Mouse (Mus musculus) heart, adult 2 months (tissue): ENCODE data around the gene Hs3st5. TPM values are rescaled to one million over a fixed set of nuclear protein-coding genes. Genes with fewer than 3 reads are reported as not detected.
A peak's percentile ranks its signal among the peaks of the same experiment; 100 is the strongest.

Source experiments
- DNase-seq, 2 experiments: peaks; one replicate each; pipeline ENCODE4 v3.0.0; 2021
- H3K27ac ChIP-seq: fragments of 200-600 bp; 2 replicates; pipeline ENCODE4 v1.8.1; 2022
- H3K27me3 ChIP-seq: fragments of 200-500 bp; 2 replicates; pipeline ENCODE4 v1.6.1; 2012; ENCODE audit warnings: mild to moderate bottlenecking, low read length, inconsistent platforms, mixed read lengths; ENCODE audit not compliant: control insufficient read depth, insufficient read depth
- H3K36me3 ChIP-seq: fragments of 200-500 bp; 2 replicates; pipeline ENCODE4 v1.6.1; 2012; ENCODE audit warnings: low read length, inconsistent platforms; ENCODE audit not compliant: control insufficient read depth, insufficient read depth
- H3K4me1 ChIP-seq: fragments of 200-500 bp; 2 replicates; pipeline ENCODE4 v1.6.1; 2011; ENCODE audit warnings: low read length; ENCODE audit not compliant: control insufficient read depth, insufficient read depth
- H3K4me3 ChIP-seq: fragments of 200-600 bp; 2 replicates; pipeline ENCODE4 v1.8.1; 2022
- H3K79me2 ChIP-seq: fragments of 200-500 bp; replicated peaks from 2 replicates; pipeline ENCODE4 v1.6.1; 2012; ENCODE audit warnings: mild to moderate bottlenecking, inconsistent platforms, low read length, moderate library complexity, mixed read lengths; ENCODE audit not compliant: control insufficient read depth, insufficient read depth
- H3K9ac ChIP-seq: fragments of 200-500 bp; 2 replicates; pipeline ENCODE4 v1.6.1; 2012; ENCODE audit warnings: low read depth, mild to moderate bottlenecking, control low read depth, inconsistent platforms, low read length, mixed read lengths
- CTCF ChIP-seq: fragments of 200-600 bp; IDR thresholded peaks from 2 replicates; pipeline ENCODE4 v1.8.1; 2022; ENCODE audit warnings: antibody characterized with exemption, mild to moderate bottlenecking, moderate library complexity
- EP300 ChIP-seq: fragments of 200-500 bp; IDR thresholded peaks from 2 replicates; pipeline ENCODE4 v1.6.1; 2011; ENCODE audit warnings: low read depth, low read length, control low read depth; ENCODE audit not compliant: insufficient read depth
- POLR2A ChIP-seq: fragments of 200-500 bp; IDR thresholded peaks from 2 replicates; pipeline ENCODE4 v1.6.1; 2011; ENCODE audit warnings: mild to moderate bottlenecking, low read depth, low read length, control low read depth; ENCODE audit not compliant: insufficient read depth
- WGBS: fragments of 180-500 bp; shearing (Covaris S2); methylation state at CpG from one replicate; pipeline ENCODE4 v1.1.7; 2018; 5-methylcytosine and 5-hydroxymethylcytosine counted together
- intact Hi-C: fragments of 180-260 bp; cut with DNase I; formaldehyde crosslinking; loops from one replicate; pipeline ENCODE4 v1.15.1; 2025
- polyA plus RNA-seq: library from polyadenylated mRNA; depleted of rRNA; stranded (reverse); fragments of >200 nt; gene quantifications from 2 replicates; pipeline ENCODE4 v1.2.3, GENCODE M21; 2012
- total RNA-seq, 2 experiments: library from RNA; stranded (reverse); gene quantifications; 2 replicates each; pipeline ENCODE4 v1.2.3; 2021

Hs3st5 gene
- total and polyA plus RNA-seq, 3 experiments = 0.49 to 4.7 (median 2.4) TPM

DNA sequence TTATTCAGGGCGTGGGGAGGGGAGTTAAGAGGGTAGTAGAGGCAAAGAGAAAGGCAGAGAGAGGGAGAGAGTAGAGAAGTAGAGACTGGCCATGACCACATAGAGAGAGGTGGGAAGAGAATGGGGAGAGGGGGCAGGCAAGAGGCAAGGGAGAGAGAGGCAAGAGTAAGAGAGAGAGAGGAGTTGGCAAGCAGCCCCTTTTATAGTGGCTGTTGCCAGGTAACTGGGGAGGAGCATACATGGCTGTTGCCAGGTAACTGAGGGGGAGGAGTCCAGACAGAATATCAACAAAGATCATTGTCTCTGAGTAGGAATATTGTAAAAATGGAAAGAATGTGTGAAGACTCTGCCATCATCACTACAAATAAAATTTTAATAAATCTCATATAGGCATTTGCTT, 243.4 kb downstream of the Hs3st5 start:
- Histone ChIP-seq H3K4me1 (no peaks in the 10 kb centered on the region), H3K9ac (no peak overlapping the region), H3K27me3 (no peaks in the 10 kb centered on the region), H3K4me3 (no peak overlapping the region), H3K79me2 (no peaks in the 10 kb centered on the region), H3K36me3 (no peaks in the 10 kb centered on the region), H3K27ac (no peak overlapping the region)
- no peak for TF ChIP-seq EP300
- intact Hi-C loops = no loop called here
- DNase-seq = no peak
- 42% methylated on average over 1 of the region's 1 CpGs for WGBS

DNA sequence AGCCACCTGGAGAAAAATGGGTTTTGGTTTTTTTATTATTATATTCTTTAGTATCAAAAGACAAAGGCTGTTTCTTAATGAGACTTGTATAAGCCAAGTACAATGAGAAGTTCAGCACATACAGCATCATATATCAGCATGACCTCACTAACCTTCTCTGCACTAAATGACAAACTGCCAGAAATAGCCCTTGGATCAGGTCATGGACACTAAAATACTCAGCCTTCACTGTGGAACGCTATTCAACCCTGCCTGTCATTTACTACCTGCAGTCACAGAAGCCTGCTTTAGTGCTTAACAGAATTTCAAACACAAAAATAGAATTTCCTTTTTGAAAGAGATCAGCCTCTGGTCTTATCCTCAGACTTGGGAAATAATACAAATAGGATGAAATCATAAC, 247.9 kb downstream of the Hs3st5 start:
- H3K36me3 ChIP-seq = no peaks in the 10 kb centered on the region; the same call in 1 of the 2 replicates
- H3K27me3 ChIP-seq = no peaks in the 10 kb centered on the region
- no peaks in the 10 kb centered on the region for H3K79me2 ChIP-seq
- no peak for DNase-seq
- no peak overlapping the region for H3K4me3 ChIP-seq
- H3K9ac ChIP-seq = no peak overlapping the region
- H3K4me1 ChIP-seq = no peaks in the 10 kb centered on the region
- TF ChIP-seq CTCF = no peak
- TF ChIP-seq POLR2A = no peak
- TF ChIP-seq EP300 = no peak
- 33% methylated on average over 1 of the region's 1 CpGs for WGBS
- peak overlapping the region; percentile 74 for H3K27ac ChIP-seq
- intact Hi-C loops = no loop called here

DNA sequence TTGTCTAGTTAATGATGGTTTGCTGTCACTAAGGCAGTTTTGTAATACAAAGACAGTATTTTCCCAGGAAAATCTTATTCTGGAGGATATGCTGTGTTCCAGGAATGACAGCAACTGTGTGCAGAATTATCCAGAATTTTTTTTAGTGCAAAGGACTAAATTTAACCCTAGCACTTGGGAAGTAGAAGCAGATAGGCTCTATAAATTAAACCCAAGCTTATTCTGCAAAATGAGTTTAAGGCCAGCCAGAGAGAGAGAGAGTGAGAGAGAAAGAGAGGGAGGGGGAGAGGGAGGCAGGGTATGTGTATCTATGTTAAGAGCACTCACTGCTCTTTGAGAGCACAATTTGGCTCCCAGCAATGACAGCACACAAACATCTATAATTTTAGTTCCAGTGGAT, 267.0 kb downstream of the Hs3st5 start:
- Histone ChIP-seq H3K4me3 (no peak overlapping the region), H3K27me3 (no peaks in the 10 kb centered on the region), H3K4me1 (no peaks in the 10 kb centered on the region), H3K27ac (no peak overlapping the region), H3K36me3 (no peaks in the 10 kb centered on the region), H3K79me2 (no peaks in the 10 kb centered on the region), H3K9ac (no peak overlapping the region)
- intact Hi-C loops = loop anchor here (5.0 kb wide), 1 partner anchor 226 kb away; no protein-coding TSS in a partner anchor
- TF ChIP-seq EP300 (no peak), POLR2A (no peak), CTCF (no peak)
- DNase-seq = no peak

DNA sequence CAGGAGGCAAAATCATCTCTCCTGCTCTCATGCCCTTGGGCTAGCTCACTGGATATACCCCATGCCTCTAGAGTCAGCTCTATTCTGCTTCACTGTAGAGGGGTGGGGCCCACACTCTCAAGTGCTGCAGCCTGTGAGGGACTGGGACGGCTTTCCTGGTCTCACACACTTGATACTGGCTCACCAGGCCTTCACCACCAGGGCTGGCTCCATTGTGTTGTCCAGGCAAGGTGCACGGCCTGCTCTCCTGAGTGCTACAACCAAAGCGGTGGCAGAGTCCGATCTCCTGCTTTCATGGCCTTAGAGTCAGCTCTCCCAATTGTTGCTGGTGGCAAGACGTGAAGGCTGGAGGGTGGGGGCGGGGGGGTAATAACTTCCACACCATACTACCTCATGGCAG, 268.3 kb downstream of the Hs3st5 start:
- no peak overlapping the region for H3K4me3 ChIP-seq
- no peaks in the 10 kb centered on the region for H3K27me3 ChIP-seq
- TF ChIP-seq POLR2A = no peak
- no peak for TF ChIP-seq EP300
- TF ChIP-seq CTCF = no peak
- H3K4me1 ChIP-seq = no peaks in the 10 kb centered on the region
- WGBS = 71% methylated on average over 6 of the region's 6 CpGs
- H3K27ac ChIP-seq = no peak overlapping the region
- DNase-seq = no peak
- no peaks in the 10 kb centered on the region for H3K36me3 ChIP-seq
- intact Hi-C loops = loop anchor here (5.0 kb wide), 1 partner anchor 228 kb away; no protein-coding TSS in a partner anchor
- H3K79me2 ChIP-seq = no peaks in the 10 kb centered on the region
- no peak overlapping the region for H3K9ac ChIP-seq

DNA sequence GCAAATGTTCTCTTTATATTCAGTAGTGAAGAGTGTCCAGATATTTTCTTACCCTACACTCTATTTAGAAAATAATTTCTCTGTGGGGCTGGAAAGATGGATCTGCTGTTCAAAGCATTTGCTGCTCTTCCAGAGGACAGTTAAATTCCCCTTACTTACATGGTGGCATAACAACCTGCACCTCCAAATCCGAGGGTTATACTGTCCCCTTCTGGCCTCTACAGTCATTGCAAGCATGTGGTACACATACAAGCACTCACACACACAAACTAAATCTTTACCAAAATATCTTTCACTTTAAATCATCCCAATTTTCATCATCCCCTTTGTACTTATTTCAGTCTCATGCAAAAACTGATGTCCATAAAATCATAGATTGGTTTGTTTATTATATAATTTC, 275.0 kb downstream of the Hs3st5 start:
- Histone ChIP-seq H3K36me3 (no peaks in the 10 kb centered on the region), H3K4me1 (no peaks in the 10 kb centered on the region), H3K9ac (no peak overlapping the region), H3K27ac (no peak overlapping the region), H3K27me3 (no peaks in the 10 kb centered on the region), H3K4me3 (no peak overlapping the region), H3K79me2 (no peaks in the 10 kb centered on the region)
- no peak for DNase-seq
- 46% methylated on average over 1 of the region's 1 CpGs for WGBS
- intact Hi-C loops = no loop called here
- peak; percentile 42 for TF ChIP-seq CTCF
- TF ChIP-seq POLR2A = no peak
- TF ChIP-seq EP300 = no peak

DNA sequence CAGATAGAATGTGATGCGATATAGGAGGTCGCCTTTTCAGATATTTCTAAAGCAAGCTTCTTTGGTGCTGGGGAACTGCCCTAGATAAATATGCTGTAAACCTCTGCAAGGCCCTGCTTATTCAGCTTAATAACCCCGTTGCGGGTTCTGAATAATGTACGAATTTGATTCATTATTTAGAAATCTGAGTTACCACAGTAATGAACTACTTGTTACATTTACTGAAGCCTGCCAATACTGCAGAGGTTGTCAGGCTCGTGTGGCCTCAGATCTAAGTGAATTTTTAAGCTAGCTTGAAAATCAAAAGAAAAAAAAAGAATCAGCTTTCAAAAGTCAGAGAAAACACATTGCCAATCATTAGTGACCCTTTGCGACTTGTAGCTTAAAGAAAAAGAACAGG, 280.4 kb downstream of the Hs3st5 start:
- Histone ChIP-seq H3K36me3 (no peaks in the 10 kb centered on the region), H3K9ac (no peak overlapping the region), H3K4me3 (no peak overlapping the region), H3K4me1 (no peaks in the 10 kb centered on the region), H3K27ac (no peak overlapping the region), H3K79me2 (no peaks in the 10 kb centered on the region), H3K27me3 (no peaks in the 10 kb centered on the region)
- WGBS = 87% methylated on average over 7 of the region's 7 CpGs
- DNase-seq = no peak
- intact Hi-C loops = no loop called here
- TF ChIP-seq EP300 = no peak
- no peak for TF ChIP-seq CTCF
- no peak for TF ChIP-seq POLR2A

DNA sequence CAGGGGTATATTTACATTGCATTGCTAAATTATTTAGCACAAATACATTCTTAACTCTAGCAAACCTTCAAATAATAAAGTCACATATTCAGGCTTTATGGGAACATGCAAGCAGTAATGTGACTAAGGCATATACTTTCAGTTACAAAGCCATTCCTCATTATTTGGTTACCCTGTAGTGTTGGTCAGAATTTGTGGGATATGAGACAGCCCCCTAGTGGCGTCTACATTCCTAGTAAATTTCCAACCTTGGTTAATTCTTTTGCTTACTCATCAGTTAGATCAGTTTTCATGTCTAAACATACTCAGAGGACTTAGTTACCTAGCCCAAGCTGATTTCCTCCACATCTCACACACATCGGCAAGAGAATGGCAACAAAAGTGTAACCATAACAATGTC, 285.2 kb downstream of the Hs3st5 start:
- WGBS = 48% methylated on average over 2 of the region's 2 CpGs
- Histone ChIP-seq H3K27ac (no peak overlapping the region), H3K9ac (no peak overlapping the region), H3K27me3 (no peaks in the 10 kb centered on the region), H3K79me2 (no peaks in the 10 kb centered on the region), H3K4me1 (no peaks in the 10 kb centered on the region), H3K4me3 (no peak overlapping the region), H3K36me3 (no peaks in the 10 kb centered on the region)
- intact Hi-C loops = no loop called here
- TF ChIP-seq CTCF (peak; percentile 56), EP300 (no peak), POLR2A (no peak)
- no peak for DNase-seq
